Mouse (Mus musculus): ENCODE data around the gene Sc5d. TPM values are rescaled to one million over a fixed set of nuclear protein-coding genes. Genes with fewer than 3 reads are reported as not detected.

Sc5d gene
- polyA plus RNA-seq, 1 experiment from 2014 or later, result 79.8 TPM

DNA sequence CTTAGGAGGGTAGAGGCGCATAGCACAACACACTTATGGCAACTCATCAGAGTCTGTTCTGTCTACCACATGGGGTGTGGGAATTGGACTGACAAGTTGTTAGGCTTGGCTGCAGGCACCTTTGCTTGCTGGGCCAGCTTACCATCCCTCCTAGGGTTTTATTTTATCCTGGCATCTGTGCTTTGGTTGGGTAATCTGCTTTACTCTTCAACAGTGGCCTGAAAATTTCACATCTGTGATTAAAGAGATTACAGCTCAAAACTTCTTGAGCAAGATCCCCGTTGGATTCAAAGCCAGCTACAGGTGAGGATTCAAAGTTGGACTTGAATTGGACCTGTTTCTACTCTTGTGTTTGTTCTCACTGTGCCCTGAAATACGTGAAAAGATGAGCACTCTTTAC, 29.5 kb upstream of the Sc5d start:
- WGBS, result 76% methylated on average over 3 of the region's 3 CpGs
- no peaks in the 10 kb centered on the region for H3K36me3 ChIP-seq (ENCODE audit: control insufficient read depth, insufficient read depth)
- H3K4me1 ChIP-seq (replicated peaks; ENCODE audit: control insufficient read depth, insufficient read depth, low read length), result no peaks in the 10 kb centered on the region
- no peak overlapping the region for H3K4me2 ChIP-seq (replicated peaks; ENCODE audit: low read depth)
- no peak for ATAC-seq
- no peak for TF ChIP-seq CTCF (IDR thresholded peaks at IDR 0.05; ENCODE audit: low read depth)
- H3K27ac ChIP-seq (ENCODE audit: low read depth, low read length), result no peak overlapping the region
- H3K9ac ChIP-seq (ENCODE audit: low read depth, low read length), result no peak overlapping the region
- no peak overlapping the region for H3K4me3 ChIP-seq (ENCODE audit: low read depth, low read length)
- H3K9me3 ChIP-seq (ENCODE audit: control insufficient read depth), result no peaks in the 10 kb centered on the region
- H3K27me3 ChIP-seq (replicated peaks; ENCODE audit: control insufficient read depth, insufficient read depth, low read length), result no peaks in the 10 kb centered on the region

- Histone ChIP-seq H3K9ac (ENCODE audit: low read depth, low read length) (no peak overlapping the region), H3K36me3 (ENCODE audit: control insufficient read depth, insufficient read depth) (no peaks in the 10 kb centered on the region), H3K4me2 (replicated peaks; ENCODE audit: low read depth) (no peak overlapping the region), H3K9me3 (ENCODE audit: control insufficient read depth) (no peaks in the 10 kb centered on the region), H3K4me1 (replicated peaks; ENCODE audit: control insufficient read depth, insufficient read depth, low read length) (no peaks in the 10 kb centered on the region), H3K27me3 (replicated peaks; ENCODE audit: control insufficient read depth, insufficient read depth, low read length) (no peaks in the 10 kb centered on the region), H3K4me3 (ENCODE audit: low read depth, low read length) (no peak overlapping the region), H3K27ac (ENCODE audit: low read depth, low read length) (no peak overlapping the region)
- WGBS, result 43% methylated on average over 7 of the region's 7 CpGs
- no peak for TF ChIP-seq CTCF (IDR thresholded peaks at IDR 0.05; ENCODE audit: low read depth)
- no peak for ATAC-seq
These were observed 29.0 kb upstream of the Sc5d start for GRCm38 (mm10) chr9:42293051-42293450.

GRCm38 (mm10) chr9:42279676-42280075, 15.6 kb upstream of the Sc5d start:
- Histone ChIP-seq H3K4me1 (replicated peaks; ENCODE audit: control insufficient read depth, insufficient read depth, low read length) (no peaks in the 10 kb centered on the region), H3K9ac (ENCODE audit: low read depth, low read length) (no peak overlapping the region), H3K4me3 (ENCODE audit: low read depth, low read length) (no peak overlapping the region), H3K9me3 (ENCODE audit: control insufficient read depth) (no peaks in the 10 kb centered on the region), H3K27ac (ENCODE audit: low read depth, low read length) (no peak overlapping the region), H3K27me3 (replicated peaks; ENCODE audit: control insufficient read depth, insufficient read depth, low read length) (no peaks in the 10 kb centered on the region), H3K36me3 (ENCODE audit: control insufficient read depth, insufficient read depth) (no peaks in the 10 kb centered on the region), H3K4me2 (replicated peaks; ENCODE audit: low read depth) (no peak overlapping the region)
- 34% methylated on average over 4 of the region's 4 CpGs for WGBS
- no peak for ATAC-seq
- no peak for TF ChIP-seq CTCF (IDR thresholded peaks at IDR 0.05; ENCODE audit: low read depth)

DNA sequence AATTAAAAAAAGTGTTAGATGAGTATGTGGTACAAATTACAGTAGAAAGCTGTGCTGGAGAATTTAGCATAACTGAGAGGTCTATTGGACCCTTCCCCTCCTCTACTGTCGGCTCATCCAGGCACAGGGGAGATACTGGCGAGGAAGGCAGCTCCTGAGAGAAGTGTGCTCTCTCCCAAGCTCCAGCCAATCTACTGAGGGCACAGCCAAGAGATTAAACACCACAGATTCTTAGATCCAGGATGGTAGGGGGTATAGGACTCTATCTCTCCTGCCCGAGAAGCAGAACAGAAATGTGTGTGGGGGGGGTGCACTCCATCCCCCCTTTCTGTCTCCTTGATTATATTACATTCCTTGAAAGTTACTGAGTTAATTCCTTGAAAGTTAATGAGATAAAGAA, 14.0 kb upstream of the Sc5d start:
- H3K4me1 ChIP-seq (replicated peaks; ENCODE audit: control insufficient read depth, insufficient read depth, low read length), result no peaks in the 10 kb centered on the region
- ATAC-seq, result no peak
- TF ChIP-seq CTCF (IDR thresholded peaks at IDR 0.05; ENCODE audit: low read depth), result no peak
- no peaks in the 10 kb centered on the region for H3K27me3 ChIP-seq (replicated peaks; ENCODE audit: control insufficient read depth, insufficient read depth, low read length)
- H3K4me3 ChIP-seq (ENCODE audit: low read depth, low read length), result no peak overlapping the region
- WGBS, result 87% methylated on average over 3 of the region's 3 CpGs
- no peaks in the 10 kb centered on the region for H3K36me3 ChIP-seq (ENCODE audit: control insufficient read depth, insufficient read depth)
- H3K4me2 ChIP-seq (replicated peaks; ENCODE audit: low read depth), result no peak overlapping the region
- H3K27ac ChIP-seq (ENCODE audit: low read depth, low read length), result no peak overlapping the region
- no peak overlapping the region for H3K9ac ChIP-seq (ENCODE audit: low read depth, low read length)
- H3K9me3 ChIP-seq (ENCODE audit: control insufficient read depth), result no peaks in the 10 kb centered on the region

GRCm38 (mm10) chr9:42277606-42278005, 13.6 kb upstream of the Sc5d start:
- no peak for ATAC-seq
- H3K27me3 ChIP-seq (replicated peaks; ENCODE audit: control insufficient read depth, insufficient read depth, low read length), result no peaks in the 10 kb centered on the region
- WGBS, result 91% methylated on average over 1 of the region's 1 CpGs
- H3K4me1 ChIP-seq (replicated peaks; ENCODE audit: control insufficient read depth, insufficient read depth, low read length), result no peaks in the 10 kb centered on the region
- no peak overlapping the region for H3K4me3 ChIP-seq (ENCODE audit: low read depth, low read length)
- H3K36me3 ChIP-seq (ENCODE audit: control insufficient read depth, insufficient read depth), result no peaks in the 10 kb centered on the region
- H3K9me3 ChIP-seq (ENCODE audit: control insufficient read depth), result no peaks in the 10 kb centered on the region
- no peak overlapping the region for H3K9ac ChIP-seq (ENCODE audit: low read depth, low read length)
- TF ChIP-seq CTCF (IDR thresholded peaks at IDR 0.05; ENCODE audit: low read depth), result no peak
- no peak overlapping the region for H3K4me2 ChIP-seq (replicated peaks; ENCODE audit: low read depth)
- H3K27ac ChIP-seq (ENCODE audit: low read depth, low read length), result no peak overlapping the region

- TF ChIP-seq CTCF (IDR thresholded peaks at IDR 0.05; ENCODE audit: low read depth), result no peak
- Histone ChIP-seq H3K9ac (ENCODE audit: low read depth, low read length) (no peak overlapping the region), H3K27me3 (replicated peaks; ENCODE audit: control insufficient read depth, insufficient read depth, low read length) (no peaks in the 10 kb centered on the region), H3K4me1 (replicated peaks; ENCODE audit: control insufficient read depth, insufficient read depth, low read length) (no peaks in the 10 kb centered on the region), H3K36me3 (ENCODE audit: control insufficient read depth, insufficient read depth) (no peaks in the 10 kb centered on the region), H3K27ac (ENCODE audit: low read depth, low read length) (no peak overlapping the region), H3K4me3 (ENCODE audit: low read depth, low read length) (no peak overlapping the region), H3K4me2 (replicated peaks; ENCODE audit: low read depth) (no peak overlapping the region), H3K9me3 (ENCODE audit: control insufficient read depth) (no peaks in the 10 kb centered on the region)
- ATAC-seq, result no peak
These were observed 13.1 kb upstream of the Sc5d start for GRCm38 (mm10) chr9:42277162-42277561.

DNA sequence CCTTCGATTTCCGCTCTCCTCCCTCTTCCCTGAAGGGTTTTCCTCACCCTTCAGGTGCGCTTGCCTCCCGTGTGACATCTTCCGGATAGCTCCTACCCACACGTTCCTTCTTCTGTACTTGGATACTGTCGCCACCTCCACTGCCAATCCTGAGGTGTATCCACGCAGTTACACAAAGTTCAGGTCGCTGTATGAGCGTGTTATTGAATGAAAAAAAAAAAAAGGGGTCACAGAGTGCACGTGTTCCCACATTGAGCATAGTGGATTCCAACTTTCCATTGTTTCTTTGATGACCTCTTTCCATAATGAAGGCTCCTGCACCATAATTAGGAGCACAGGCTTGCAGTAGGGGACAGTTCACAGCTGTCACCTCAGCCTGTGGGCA, 11.7 kb upstream of the Sc5d start:
- H3K36me3 ChIP-seq (ENCODE audit: control insufficient read depth, insufficient read depth), result no peaks in the 10 kb centered on the region
- H3K27ac ChIP-seq (ENCODE audit: low read depth, low read length), result no peak overlapping the region
- H3K4me2 ChIP-seq (replicated peaks; ENCODE audit: low read depth), result no peak overlapping the region
- whole genome bisulfite sequencing, result 64% methylated on average over 11 of the region's 11 CpGs
- no peak overlapping the region for H3K9ac ChIP-seq (ENCODE audit: low read depth, low read length)
- no peak for ATAC-seq
- no peaks in the 10 kb centered on the region for H3K9me3 ChIP-seq (ENCODE audit: control insufficient read depth)
- no peaks in the 10 kb centered on the region for H3K27me3 ChIP-seq (replicated peaks; ENCODE audit: control insufficient read depth, insufficient read depth, low read length)
- no peak overlapping the region for H3K4me3 ChIP-seq (ENCODE audit: low read depth, low read length)
- no peaks in the 10 kb centered on the region for H3K4me1 ChIP-seq (replicated peaks; ENCODE audit: control insufficient read depth, insufficient read depth, low read length)
- no peak for TF ChIP-seq CTCF (IDR thresholded peaks at IDR 0.05; ENCODE audit: low read depth)

All from intestine, postnatal 0 days (tissue).